Mouse (Mus musculus): ENCODE measurements around the gene Cd47. TPM values are rescaled to one million over a fixed set of nuclear protein-coding genes. Genes with fewer than 3 reads are reported as not detected.

Gene Cd47
- polyA plus RNA-seq, 1 experiment from 2014 or later, result 98.2 TPM

- no peaks in the 10 kb centered on the region for H3K36me3 ChIP-seq (ENCODE audit: control insufficient read depth, insufficient read depth)
- H3K4me2 ChIP-seq (replicated peaks; ENCODE audit: low read depth), result 0 out of 2 replicates have a peak overlapping the region, but pooled peaks have one; percentile 3
- no peak for ATAC-seq
- no peak overlapping the region for H3K9ac ChIP-seq (ENCODE audit: low read depth, low read length)
- WGBS, result 61% methylated on average over 15 of the region's 15 CpGs
- H3K27me3 ChIP-seq (replicated peaks; ENCODE audit: control insufficient read depth, insufficient read depth, low read length), result no peaks in the 10 kb centered on the region
- no peak overlapping the region for H3K4me3 ChIP-seq (ENCODE audit: low read depth, low read length)
- no peaks in the 10 kb centered on the region for H3K9me3 ChIP-seq (ENCODE audit: control insufficient read depth)
- H3K27ac ChIP-seq (ENCODE audit: low read depth, low read length), result no peak overlapping the region
- no peaks in the 10 kb centered on the region for H3K4me1 ChIP-seq (replicated peaks; ENCODE audit: control insufficient read depth, insufficient read depth, low read length)
- TF ChIP-seq CTCF (IDR thresholded peaks at IDR 0.05; ENCODE audit: low read depth), result no peak
Observed at GRCm38 (mm10) chr16:49839681-49840535, 39.6 kb downstream of the Cd47 start.

GRCm38 (mm10) chr16:49843723-49844122, 43.4 kb downstream of the Cd47 start:
- Histone ChIP-seq H3K4me3 (ENCODE audit: low read depth, low read length) (no peak overlapping the region), H3K9ac (ENCODE audit: low read depth, low read length) (no peak overlapping the region), H3K9me3 (ENCODE audit: control insufficient read depth) (no peaks in the 10 kb centered on the region), H3K27me3 (replicated peaks; ENCODE audit: control insufficient read depth, insufficient read depth, low read length) (no peaks in the 10 kb centered on the region), H3K4me1 (replicated peaks; ENCODE audit: control insufficient read depth, insufficient read depth, low read length) (no peaks in the 10 kb centered on the region), H3K36me3 (ENCODE audit: control insufficient read depth, insufficient read depth) (no peaks in the 10 kb centered on the region), H3K4me2 (replicated peaks; ENCODE audit: low read depth) (no peak overlapping the region), H3K27ac (ENCODE audit: low read depth, low read length) (no peak overlapping the region)
- no peak for TF ChIP-seq CTCF (IDR thresholded peaks at IDR 0.05; ENCODE audit: low read depth)
- 49% methylated on average over 1 of the region's 1 CpGs for WGBS
- ATAC-seq, result no peak

- Histone ChIP-seq H3K27me3 (replicated peaks; ENCODE audit: control insufficient read depth, insufficient read depth, low read length) (no peaks in the 10 kb centered on the region), H3K27ac (ENCODE audit: low read depth, low read length) (no peak overlapping the region), H3K36me3 (ENCODE audit: control insufficient read depth, insufficient read depth) (no peaks in the 10 kb centered on the region), H3K9ac (ENCODE audit: low read depth, low read length) (no peak overlapping the region), H3K4me2 (replicated peaks; ENCODE audit: low read depth) (no peak overlapping the region), H3K9me3 (ENCODE audit: control insufficient read depth) (no peaks in the 10 kb centered on the region), H3K4me3 (ENCODE audit: low read depth, low read length) (no peak overlapping the region), H3K4me1 (replicated peaks; ENCODE audit: control insufficient read depth, insufficient read depth, low read length) (no peaks in the 10 kb centered on the region)
- ATAC-seq, result no peak
- 82% methylated on average over 5 of the region's 5 CpGs for WGBS
- no peak for TF ChIP-seq CTCF (IDR thresholded peaks at IDR 0.05; ENCODE audit: low read depth)
Observed at GRCm38 (mm10) chr16:49847224-49848003, 47.1 kb downstream of the Cd47 start.

- no peaks in the 10 kb centered on the region for H3K27me3 ChIP-seq (replicated peaks; ENCODE audit: control insufficient read depth, insufficient read depth, low read length)
- H3K4me1 ChIP-seq (replicated peaks; ENCODE audit: control insufficient read depth, insufficient read depth, low read length), result no peaks in the 10 kb centered on the region
- no peak overlapping the region for H3K9ac ChIP-seq (ENCODE audit: low read depth, low read length)
- H3K4me2 ChIP-seq (replicated peaks; ENCODE audit: low read depth), result no peak overlapping the region
- 75% methylated on average over 1 of the region's 1 CpGs for WGBS
- no peaks in the 10 kb centered on the region for H3K36me3 ChIP-seq (ENCODE audit: control insufficient read depth, insufficient read depth)
- TF ChIP-seq CTCF (IDR thresholded peaks at IDR 0.05; ENCODE audit: low read depth), result no peak
- no peaks in the 10 kb centered on the region for H3K9me3 ChIP-seq (ENCODE audit: control insufficient read depth)
- H3K4me3 ChIP-seq (ENCODE audit: low read depth, low read length), result no peak overlapping the region
- ATAC-seq, result no peak
- no peak overlapping the region for H3K27ac ChIP-seq (ENCODE audit: low read depth, low read length)
Observed at GRCm38 (mm10) chr16:49848651-49849050, 48.3 kb downstream of the Cd47 start.

GRCm38 (mm10) chr16:49852940-49853339, 52.6 kb downstream of the Cd47 start:
- no peak overlapping the region for H3K9ac ChIP-seq (ENCODE audit: low read depth, low read length)

DNA sequence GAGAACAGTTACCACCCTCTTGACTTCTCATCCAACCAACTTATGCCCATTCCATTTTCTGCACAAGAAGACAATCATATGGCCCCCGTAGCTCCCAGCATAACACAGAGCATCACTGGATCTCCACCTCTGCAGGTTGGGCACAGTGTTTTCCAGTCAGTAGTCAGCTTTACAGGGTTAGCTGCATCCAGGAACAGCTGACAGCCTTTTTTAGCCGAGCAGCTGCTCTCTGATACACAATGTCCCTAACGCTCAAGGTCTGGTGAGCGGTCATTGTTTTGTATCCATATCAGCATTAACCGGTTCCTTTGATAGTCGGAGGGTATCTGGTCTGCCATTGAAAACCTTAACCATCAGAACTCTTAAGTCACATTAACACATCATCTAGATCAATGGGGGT, 53.3 kb downstream of the Cd47 start:
- Histone ChIP-seq H3K27ac (ENCODE audit: low read depth, low read length) (no peak overlapping the region; the same call in 1 of the 2 replicates), H3K4me3 (ENCODE audit: low read depth, low read length) (no peak overlapping the region), H3K27me3 (replicated peaks; ENCODE audit: control insufficient read depth, insufficient read depth, low read length) (no peaks in the 10 kb centered on the region), H3K9me3 (ENCODE audit: control insufficient read depth) (no peaks in the 10 kb centered on the region), H3K4me1 (replicated peaks; ENCODE audit: control insufficient read depth, insufficient read depth, low read length) (0 out of 2 replicates have a peak, but pooled peaks cover 5% of the 10 kb centered on the region), H3K36me3 (ENCODE audit: control insufficient read depth, insufficient read depth) (no peaks in the 10 kb centered on the region), H3K4me2 (replicated peaks; ENCODE audit: low read depth) (no peak overlapping the region), H3K9ac (ENCODE audit: low read depth, low read length) (no peak overlapping the region)
- 92% methylated on average over 6 of the region's 6 CpGs for WGBS
- ATAC-seq, result no peak
- TF ChIP-seq CTCF (IDR thresholded peaks at IDR 0.05; ENCODE audit: low read depth), result no peak

More at GRCm38 (mm10) chr16:49852940-49853339, 52.6 kb downstream of the Cd47 start:
- H3K36me3 ChIP-seq (ENCODE audit: control insufficient read depth, insufficient read depth), result no peaks in the 10 kb centered on the region
- H3K4me1 ChIP-seq (replicated peaks; ENCODE audit: control insufficient read depth, insufficient read depth, low read length), result 0 out of 2 replicates have a peak, but pooled peaks cover 5% of the 10 kb centered on the region
- no peak for ATAC-seq
- no peak overlapping the region for H3K4me3 ChIP-seq (ENCODE audit: low read depth, low read length)
- WGBS, result 85% methylated on average over 3 of the region's 3 CpGs
- no peak overlapping the region for H3K27ac ChIP-seq (ENCODE audit: low read depth, low read length)
- TF ChIP-seq CTCF (IDR thresholded peaks at IDR 0.05; ENCODE audit: low read depth), result no peak
- no peak overlapping the region for H3K4me2 ChIP-seq (replicated peaks; ENCODE audit: low read depth)
- H3K9me3 ChIP-seq (ENCODE audit: control insufficient read depth), result no peaks in the 10 kb centered on the region
- no peaks in the 10 kb centered on the region for H3K27me3 ChIP-seq (replicated peaks; ENCODE audit: control insufficient read depth, insufficient read depth, low read length)
